Mouse (Mus musculus): ENCODE results near the gene Thsd7b.

DNA sequence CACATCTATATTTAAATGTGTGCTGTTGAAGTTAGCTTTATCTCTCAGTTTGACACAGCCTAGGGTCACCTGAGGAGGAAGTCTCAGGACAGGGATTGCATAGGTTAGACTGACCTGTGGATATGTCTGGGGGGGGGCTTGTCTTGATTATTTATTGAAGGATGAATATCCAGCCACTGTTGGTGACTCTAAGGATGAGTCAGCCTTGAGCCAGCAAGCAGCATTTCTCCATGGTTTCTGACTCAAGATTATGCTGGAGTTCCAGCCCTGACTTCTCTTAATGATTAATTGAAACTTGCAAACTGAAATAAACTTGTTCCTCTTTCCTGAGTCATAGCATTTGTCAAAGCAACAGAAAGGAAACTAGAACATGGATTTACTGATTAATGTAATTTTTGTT is 113.4 kb downstream of the Thsd7b start:
- TF ChIP-seq CTCF (IDR thresholded peaks at IDR 0.05; ENCODE audit: extremely low read depth, insufficient read length, insufficient replicate concordance, low read depth, low read length) = no peak
- TF ChIP-seq POLR2A (IDR thresholded peaks at IDR 0.05; ENCODE audit: low read depth, low read length) = no peak

All from small intestine, adult 2 months (tissue).